Mouse (Mus musculus) heart, postnatal 14 days (tissue): ENCODE results near the gene Edn2. TPM values are rescaled to one million over a fixed set of nuclear protein-coding genes. Genes with fewer than 3 reads are reported as not detected.

Experiments
- DNase-seq, 2 experiments: peaks; one replicate each; pipeline ENCODE4 v3.0.0; 2021 to 2022
- intact Hi-C: fragments of 180-260 bp; cut with DNase I; formaldehyde crosslinking; loops from one replicate; pipeline ENCODE4 v1.15.1; 2025
- total RNA-seq, 2 experiments: library from RNA; stranded (reverse); gene quantifications; 2 replicates each; pipeline ENCODE4 v1.2.3; 2021

The Edn2 gene
- total RNA-seq, 2 experiments from 2014 or later = not detected

DNA sequence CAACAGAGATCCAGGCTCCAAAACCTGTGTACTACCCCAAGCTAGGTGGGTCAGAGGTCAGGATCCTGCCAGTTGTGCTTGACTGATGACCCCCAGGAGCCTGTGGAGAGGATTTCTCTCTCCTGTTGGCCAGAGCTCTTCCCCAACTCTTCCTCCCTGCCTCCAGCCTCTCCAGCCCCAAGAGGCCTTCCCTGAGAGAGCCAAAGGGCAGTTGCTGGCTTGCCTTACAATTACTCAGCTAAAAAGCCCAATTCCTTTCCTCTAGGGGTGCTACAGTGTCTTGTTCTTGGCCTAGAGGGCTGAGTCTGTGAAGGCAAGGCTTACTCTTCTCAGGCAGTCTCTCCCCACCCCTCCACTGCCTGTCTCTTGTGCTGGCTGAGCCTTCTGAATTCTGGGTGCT lies 34.0 kb downstream of the Edn2 start:
- DNase-seq = no peak
- intact Hi-C loops = no loop called here

GRCm38 (mm10) chr4:120199184-120199885 lies 38.3 kb downstream of the Edn2 start:
- intact Hi-C loops = no loop called here
- no peak for DNase-seq

DNA sequence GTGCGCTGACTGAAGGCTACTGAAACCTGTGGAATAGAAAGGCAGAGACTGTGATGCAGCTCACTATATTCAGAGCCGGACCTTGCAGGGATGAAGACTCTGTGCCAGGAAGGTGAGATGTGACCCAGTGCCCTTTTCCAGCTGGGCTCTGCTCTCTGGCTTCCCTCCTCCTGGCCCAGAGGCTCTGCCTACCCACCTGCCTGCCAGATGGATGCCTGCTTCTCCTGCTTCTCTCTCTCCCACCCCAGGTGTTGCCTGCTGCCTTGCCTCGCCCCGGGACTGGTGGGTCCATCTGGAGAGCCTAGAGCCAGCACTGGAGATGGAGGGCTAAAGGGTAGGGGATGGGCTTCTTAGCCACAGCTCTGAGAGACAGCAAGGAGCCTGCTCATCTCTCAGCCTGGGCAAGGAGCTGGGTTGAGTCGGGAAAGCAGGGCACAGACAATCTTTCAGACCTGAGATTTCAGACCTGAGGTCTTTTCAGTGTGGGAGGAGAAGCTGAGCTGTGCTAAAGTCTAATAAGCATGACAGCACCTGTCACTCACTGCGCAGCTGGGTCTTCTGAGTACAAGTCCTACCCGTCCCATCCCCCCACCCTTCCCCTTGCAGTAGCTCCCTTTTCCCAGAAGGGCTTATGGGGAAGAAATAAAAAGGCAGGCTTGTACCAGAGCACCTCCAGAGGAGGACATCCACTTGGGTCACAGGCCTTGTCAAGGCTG lies 39.7 kb downstream of the Edn2 start:
- DNase-seq = no peak
- intact Hi-C loops = no loop called here

- intact Hi-C loops = no loop called here
These were observed 43.4 kb downstream of the Edn2 start for GRCm38 (mm10) chr4:120204357-120204942.

GRCm38 (mm10) chr4:120206471-120206891 lies 45.5 kb downstream of the Edn2 start:
- intact Hi-C loops = no loop called here
- no peak for DNase-seq

More at GRCm38 (mm10) chr4:120204357-120204942, 43.4 kb downstream of the Edn2 start:
- no peak for DNase-seq

GRCm38 (mm10) chr4:120212080-120212479 lies 51.1 kb downstream of the Edn2 start:
- no peak for DNase-seq
- intact Hi-C loops = no loop called here

DNA sequence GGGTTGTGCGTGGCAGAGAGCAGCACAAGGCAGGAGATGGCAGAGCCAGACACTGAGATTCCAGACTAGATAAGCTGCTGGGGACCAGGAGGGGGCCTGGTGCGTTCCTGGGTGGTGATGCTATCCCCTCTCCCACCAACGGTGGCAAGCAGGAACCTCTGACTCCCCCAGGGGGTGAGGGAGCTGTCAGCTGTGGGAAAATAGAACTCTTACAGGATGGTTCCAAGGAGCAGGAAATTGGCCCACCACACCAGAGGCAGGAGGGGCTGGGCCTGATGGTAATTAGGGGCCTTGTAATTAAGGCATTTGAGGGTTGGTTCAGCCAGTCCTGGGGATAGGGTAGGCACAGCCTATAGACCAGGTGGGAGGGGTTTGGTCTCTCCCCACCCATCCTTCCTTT lies 51.8 kb downstream of the Edn2 start:
- intact Hi-C loops = no loop called here
- no peak for DNase-seq

GRCm38 (mm10) chr4:120215915-120216591 lies 55.0 kb downstream of the Edn2 start:
- intact Hi-C loops = no loop called here

DNA sequence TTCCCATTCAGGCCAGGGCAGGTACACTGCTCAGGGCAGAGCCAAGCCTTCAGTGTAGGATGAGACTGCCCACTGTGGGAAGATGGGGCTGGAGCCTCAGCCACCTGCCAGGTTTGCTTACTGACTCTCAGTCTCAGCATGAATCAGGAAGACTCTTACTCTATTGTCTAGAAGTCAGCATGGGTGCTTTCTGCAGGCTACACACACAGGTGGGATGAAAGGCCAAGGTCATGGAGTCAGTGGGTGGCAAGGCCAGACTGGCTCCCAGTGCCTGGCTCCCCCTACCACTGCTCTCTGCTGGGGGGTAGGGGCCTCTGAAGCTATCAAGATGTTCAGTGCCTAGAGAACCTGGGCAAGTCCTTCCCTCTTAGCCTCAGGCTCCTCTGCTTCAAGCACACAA lies 55.9 kb downstream of the Edn2 start:
- intact Hi-C loops = no loop called here
- no peak for DNase-seq

More at GRCm38 (mm10) chr4:120215915-120216591, 55.0 kb downstream of the Edn2 start:
- DNase-seq = peak; percentile 58 to 69

Other genes starting within 250 kb of the Edn2 start
- not detected for gene AL607142.1, start 96.2 kb upstream of the Edn2 start, total RNA-seq
- 1 to 10 TPM; 6.1 to 7.2 TPM for gene Foxo6, start 126.1 kb downstream of the Edn2 start, total RNA-seq
- 10 to 100 TPM; 54.0 to 61.7 TPM for gene Scmh1, start 244.1 kb downstream of the Edn2 start, total RNA-seq